10 mouse cellular contexts compared by ENCODE assay signal in genomic region chr2:30743976-30744620, GRCm38 (mm10). TPM values are rescaled to one million over a fixed set of nuclear protein-coding genes. Genes with fewer than 3 reads are reported as not detected.
DNase-seq lines count a peak whose midpoint lies in the region; ATAC-seq lines count a peak whose summit lies in the region.
"Had no signal": no experiment of that assay in that cellular context is flagged by ENCODE, and none has a peak within 500 bp of the region (broad histone marks: within the 10 kb centered on the region; RNA-seq: fewer than 3 reads in every experiment).

No protein-coding gene starts in this region.

- peaks cover 11% of the 10 kb centered on the region for H3K4me1 ChIP-seq in intestine, embryonic 15.5 days (replicated peaks)
- peaks cover 12% of the 10 kb centered on the region for H3K4me1 ChIP-seq in stomach, embryonic 14.5 days (ENCODE audit: control insufficient read depth, insufficient read depth, low read length)

- DNase-seq in MN1 (ENCODE audit: low spot score) = peak; percentile 78
- peak; percentile 68 to 72 for DNase-seq in adrenal gland, postnatal 36 days
- DNase-seq in heart, adult 11 months = peak; percentile 97
- DNase-seq in lung, postnatal 25 days (ENCODE audit: low spot score) = peak; percentile 51
- no peak for DNase-seq in cerebellum, postnatal 36 days

- no peak overlapping the region for H3K4me3 ChIP-seq in intestine, embryonic 15.5 days (replicated peaks)
- H3K4me3 ChIP-seq in stomach, embryonic 14.5 days (ENCODE audit: low read depth, low read length) = no peak overlapping the region
- H3K4me3 ChIP-seq: erythroblast, embryonic 14.5 days had no signal

- H3K4me2 ChIP-seq in intestine, embryonic 15.5 days (replicated peaks) = peak overlapping the region; percentile 18; the same call in 1 of the 2 replicates
- H3K4me2 ChIP-seq in stomach, embryonic 14.5 days (replicated peaks; ENCODE audit: low read depth, low read length) = 0 out of 2 replicates have a peak overlapping the region, but pooled peaks have one; percentile 6

- no peaks in the 10 kb centered on the region for H3K36me3 ChIP-seq in intestine, embryonic 15.5 days
- H3K36me3 ChIP-seq in stomach, embryonic 14.5 days (ENCODE audit: control insufficient read depth, insufficient read depth, low read length) = no peaks in the 10 kb centered on the region

- peak overlapping the region; percentile 21; the same call in 1 of the 2 replicates for H3K9ac ChIP-seq in intestine, embryonic 15.5 days
- H3K9ac ChIP-seq in stomach, embryonic 14.5 days (replicated peaks; ENCODE audit: low read depth, low read length) = no peak overlapping the region; the same call in 1 of the 2 replicates

- 15% methylated on average over 15 of the region's 15 CpGs for WGBS in intestine, embryonic 15.5 days
- 9% methylated on average over 15 of the region's 15 CpGs for WGBS in stomach, embryonic 14.5 days

- peak; percentile 51; the same call in 1 of the 2 replicates for ATAC-seq in intestine, embryonic 15.5 days
- peak; percentile 71; the same call in 1 of the 2 replicates for ATAC-seq in stomach, embryonic 14.5 days (ENCODE audit: insufficient number of reproducible peaks, insufficient read depth, low FRiP score, low read depth)
- no peak for ATAC-seq in erythroblast, adult 5-6 weeks (replicated peaks; ENCODE audit: low FRiP score, poor library complexity, severe bottlenecking)

- no peaks in the 10 kb centered on the region for H3K27me3 ChIP-seq in intestine, embryonic 15.5 days (replicated peaks)
- H3K27me3 ChIP-seq in stomach, embryonic 14.5 days (ENCODE audit: control insufficient read depth, insufficient read depth, low read length) = no peaks in the 10 kb centered on the region

- peak overlapping the region; percentile 63 for H3K27ac ChIP-seq in intestine, embryonic 15.5 days
- peak overlapping the region; percentile 73 for H3K27ac ChIP-seq in stomach, embryonic 14.5 days (ENCODE audit: low read length)

- no peaks in the 10 kb centered on the region for H3K9me3 ChIP-seq in intestine, embryonic 15.5 days
- no peaks in the 10 kb centered on the region for H3K9me3 ChIP-seq in stomach, embryonic 14.5 days (ENCODE audit: control insufficient read depth, low read depth, low read length)

RNA-seq across cellular contexts. Expression of gene 1700001O22Rik, which starts 59.4 kb away (rescaled TPM):
- 1 to 10 TPM in 1 of 2 experiments, under 1 TPM in 1; 0.99 to 2.8 TPM for total RNA-seq in adrenal gland, postnatal 36 days (2021)
- 1.1 and 1.8 TPM in 2 replicates for polyA plus RNA-seq in intestine, embryonic 15.5 days (2015; fragmentation: Nextera tagmentation; extraction: Ambion mirVana)
- 2.5 and 3.3 TPM in 2 replicates for polyA plus RNA-seq in stomach, embryonic 14.5 days (2014; fragmentation: Nextera tagmentation; extraction: Ambion mirVana)
- total RNA-seq in erythroblast, adult 5-6 weeks (2015; ENCODE audit: low replicate concordance) = not detected in 2 replicates
- total RNA-seq in erythroblast, adult 5-6 weeks (2017; ENCODE audit: low replicate concordance) = not detected in 2 replicates
- total RNA-seq: neutrophil, adult 5-6 weeks had no signal
- polyA plus RNA-seq: erythroblast, embryonic 14.5 days had no signal

Comparison
In these comparisons a context has a peak if more than half of its experiments do, and no peak if none do; other contexts are left out.
1. DNase-seq: peak in MN1 (single experiment), adrenal gland, postnatal 36 days (2 of 2), heart, adult 11 months (single experiment) and lung, postnatal 25 days (single experiment); none in cerebellum, postnatal 36 days (0 of 2).